Mouse (Mus musculus) heart, embryonic 14.5 days (tissue): Measurements from ENCODE around the gene Adamts2. TPM values are rescaled to one million over a fixed set of nuclear protein-coding genes. Genes with fewer than 3 reads are reported as not detected.
A peak's percentile ranks its signal among the peaks of the same experiment; 100 is the strongest.

Experiments
- ATAC-seq: fragments of 200-750 bp; cut with Nextera tagmentation; 2 replicates; pipeline ENCODE4 v1.8.0; 2017; ENCODE audit warnings: low read depth, moderate TSS enrichment; ENCODE audit not compliant: insufficient number of reproducible peaks, insufficient read depth, low FRiP score
- H3K27ac ChIP-seq, 2 experiments: fragments of 200-500 bp in 1 of 2; fragments of 300-500 bp in 1 of 2; sonication (generic) in 1 of 2; replicated peaks in 1 of 2; 2 replicates each; pipeline ENCODE4 v1.5.1; 2012 to 2014; ENCODE audit warnings: low read depth in 2 of 2, low read length in 2 of 2, control low read depth in 1 of 2, mild to moderate bottlenecking in 1 of 2, mixed read lengths in 1 of 2; ENCODE audit not compliant: control insufficient read depth in 1 of 2, insufficient read depth in 1 of 2
- H3K27me3 ChIP-seq: fragments of 300-500 bp; sonication (generic); 2 replicates; pipeline ENCODE4 v1.6.1; 2014; ENCODE audit warnings: mild to moderate bottlenecking, low read length, control low read depth; ENCODE audit not compliant: control insufficient read depth, insufficient read depth
- H3K36me3 ChIP-seq: fragments of 300-500 bp; sonication (generic); 2 replicates; pipeline ENCODE4 v1.6.1; 2014; ENCODE audit warnings: mild to moderate bottlenecking, control low read depth, low read length, mixed read lengths; ENCODE audit not compliant: control insufficient read depth, insufficient read depth
- H3K4me1 ChIP-seq, 2 experiments: fragments of 200-500 bp in 1 of 2; fragments of 300-500 bp in 1 of 2; sonication (generic) in 1 of 2; 2 replicates each; pipeline ENCODE4 v1.6.1; 2012 to 2014; ENCODE audit warnings: low read length in 2 of 2, control low read depth in 1 of 2, mixed read lengths in 1 of 2; ENCODE audit not compliant: control insufficient read depth in 2 of 2, insufficient read depth in 2 of 2
- H3K4me2 ChIP-seq: fragments of 300-500 bp; sonication (generic); 2 replicates; pipeline ENCODE4 v1.6.1; 2014; ENCODE audit warnings: mild to moderate bottlenecking, low read length
- H3K4me3 ChIP-seq, 2 experiments: fragments of 200-500 bp in 1 of 2; fragments of 300-500 bp in 1 of 2; sonication (generic) in 1 of 2; 2 replicates each; pipeline ENCODE4 v1.5.1; 2012 to 2014; ENCODE audit warnings: low read length in 2 of 2, mild to moderate bottlenecking in 2 of 2, control low read depth in 1 of 2, low read depth in 1 of 2, moderate library complexity in 1 of 2; ENCODE audit not compliant: control insufficient read depth in 1 of 2, insufficient read depth in 1 of 2
- H3K9ac ChIP-seq: fragments of 300-500 bp; sonication (generic); 2 replicates; pipeline ENCODE4 v1.6.1; 2014; ENCODE audit warnings: mild to moderate bottlenecking, low read length
- H3K9me3 ChIP-seq: fragments of 300-500 bp; sonication (generic); 2 replicates; pipeline ENCODE4 v1.6.1; 2016; ENCODE audit warnings: low read length, control low read depth; ENCODE audit not compliant: control insufficient read depth
- WGBS: fragments of 180-500 bp; shearing (Covaris S2); extraction: QIAGEN DNeasy Blood & Tissue Kit; methylation state at CpG from one replicate; pipeline ENCODE4 v1.1.7; 2014; 5-methylcytosine and 5-hydroxymethylcytosine counted together
- polyA plus RNA-seq: library from polyadenylated mRNA; unstranded; fragments of >200 nt; fragmentation: Nextera tagmentation; extraction: Ambion mirVana; gene quantifications from 2 replicates; pipeline ENCODE4 v1.2.1, GENCODE M21; 2014

The Adamts2 gene
- polyA plus RNA-seq = 6.6 and 8.0 TPM in 2 replicates

DNA sequence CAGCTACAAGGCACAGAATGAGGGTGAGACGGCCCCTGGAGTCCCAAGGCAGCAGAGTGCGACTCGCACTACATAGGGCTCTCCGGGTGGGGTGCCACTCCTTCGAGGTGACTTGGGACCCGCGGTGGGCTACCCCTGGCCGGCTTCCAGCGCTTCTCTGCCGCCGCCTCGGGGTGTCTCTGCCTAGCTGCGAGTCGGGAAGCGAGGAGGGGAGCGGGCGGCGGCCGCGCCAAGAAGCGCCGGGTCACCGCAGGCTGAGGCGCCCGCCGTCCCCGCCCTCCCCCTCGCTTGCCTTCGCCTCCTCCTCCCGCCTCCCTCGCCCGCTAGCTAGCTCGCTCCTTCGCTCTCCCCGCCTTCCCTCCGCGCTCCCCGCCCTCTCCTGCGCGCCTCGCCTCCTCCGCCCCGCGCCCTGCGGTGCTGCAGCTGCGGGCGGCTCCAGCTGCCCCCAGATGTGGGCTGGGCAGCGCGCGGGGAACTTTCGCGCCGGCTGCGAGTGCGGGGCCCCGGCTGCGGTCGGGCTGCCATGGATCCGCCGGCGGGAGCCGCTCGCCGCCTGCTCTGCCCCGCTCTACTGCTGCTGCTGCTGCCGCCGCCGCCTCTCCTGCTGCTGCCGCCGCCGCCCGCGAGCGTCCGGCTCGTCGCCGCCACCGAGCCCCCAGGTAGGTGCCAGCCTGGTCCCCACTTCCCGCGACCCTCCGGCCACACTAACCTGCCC lies at the start of gene Adamts2:
Gene Adamts2, plus strand, starts transcription at position 444 of the 715 bp plus-strand sequence.
- peak within 1 kb of the TSS; percentile 97 for H3K4me2 ChIP-seq
- H3K27ac ChIP-seq = 0 out of 4 replicates have a peak within 1 kb of the TSS, but pooled peaks of 1 of the 2 experiments have one; percentile 24
- H3K4me1 ChIP-seq = peaks cover 4 to 11% of the 10 kb centered on the region in 2 experiments; a peak in 3 of 4 replicates
- no peaks in the 10 kb centered on the region for H3K36me3 ChIP-seq
- WGBS = under 1% methylated on average over 71 of the region's 82 CpGs
- H3K4me3 ChIP-seq = peak within 1 kb of the TSS; percentile 47 to 74
- no peaks in the 10 kb centered on the region for H3K9me3 ChIP-seq
- ATAC-seq = peak; percentile 62; the same call in 1 of the 2 replicates
- H3K27me3 ChIP-seq = peaks cover 67% of the 10 kb centered on the region
- peak within 1 kb of the TSS; percentile 69 for H3K9ac ChIP-seq

DNA sequence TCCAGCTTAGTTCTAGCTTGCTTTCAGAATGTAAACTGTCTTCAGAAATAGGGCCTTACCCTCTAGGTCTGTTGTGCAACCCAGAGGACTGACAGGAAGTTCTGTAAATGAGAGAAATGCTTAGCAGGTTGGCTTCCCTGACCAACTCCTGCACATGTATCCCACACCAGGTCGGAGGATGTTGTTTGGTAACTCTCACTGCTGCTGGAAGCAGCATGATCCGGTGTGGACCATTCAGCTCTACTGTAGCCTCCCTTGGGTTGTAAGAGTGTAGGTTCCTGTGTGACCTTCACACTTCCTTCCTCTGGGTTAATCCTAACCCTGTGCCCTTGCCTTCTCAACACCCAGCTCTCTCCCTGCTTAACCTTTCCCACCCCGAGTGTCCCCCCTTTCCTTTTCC lies 44.8 kb upstream of the Adamts2 start:
- no peak overlapping the region for H3K27ac ChIP-seq
- ATAC-seq = no peak
- 86% methylated on average over 3 of the region's 3 CpGs for WGBS
- H3K9ac ChIP-seq = no peak overlapping the region
- no peaks in the 10 kb centered on the region for H3K4me1 ChIP-seq
- H3K4me2 ChIP-seq = no peak overlapping the region
- H3K9me3 ChIP-seq = peaks cover 7% of the 10 kb centered on the region
- H3K36me3 ChIP-seq = no peaks in the 10 kb centered on the region
- H3K4me3 ChIP-seq = no peak overlapping the region
- no peaks in the 10 kb centered on the region for H3K27me3 ChIP-seq

DNA sequence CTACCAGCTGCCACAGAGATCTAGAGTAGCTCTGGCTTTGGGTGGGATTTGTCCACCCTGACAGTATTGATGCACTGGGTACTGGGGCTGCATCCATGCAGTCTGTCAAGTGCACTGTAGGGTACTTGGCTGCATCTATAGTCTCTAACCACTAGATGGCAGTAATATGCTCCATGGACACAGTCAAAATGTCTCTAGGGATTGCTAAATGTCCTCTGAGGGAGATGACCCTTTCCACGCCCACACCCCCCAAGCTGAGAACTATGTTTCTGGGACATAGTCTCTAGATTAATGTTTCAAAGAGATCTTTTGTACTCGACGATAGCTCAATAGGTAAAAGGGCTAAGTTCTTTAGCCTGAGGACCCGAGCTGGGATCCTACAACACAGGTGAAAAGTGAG lies 42.8 kb upstream of the Adamts2 start:
- WGBS = 25% methylated on average over 4 of the region's 4 CpGs
- Histone ChIP-seq H3K27me3 (no peaks in the 10 kb centered on the region), H3K36me3 (no peaks in the 10 kb centered on the region), H3K4me3 (no peak overlapping the region), H3K27ac (no peak overlapping the region), H3K9ac (no peak overlapping the region), H3K4me2 (no peak overlapping the region), H3K4me1 (no peaks in the 10 kb centered on the region), H3K9me3 (peaks cover 7% of the 10 kb centered on the region)
- ATAC-seq = no peak

GRCm38 (mm10) chr11:50565466-50566211 lies 36.2 kb upstream of the Adamts2 start:
- Histone ChIP-seq H3K27ac (no peak overlapping the region), H3K9ac (no peak overlapping the region), H3K9me3 (no peaks in the 10 kb centered on the region), H3K36me3 (no peaks in the 10 kb centered on the region), H3K4me2 (no peak overlapping the region), H3K4me3 (no peak overlapping the region), H3K27me3 (no peaks in the 10 kb centered on the region), H3K4me1 (peaks cover 0 to 6% of the 10 kb centered on the region in 2 experiments; a peak in 1 of 4 replicates)
- ATAC-seq = no peak
- 67% methylated on average over 20 of the region's 20 CpGs for WGBS

DNA sequence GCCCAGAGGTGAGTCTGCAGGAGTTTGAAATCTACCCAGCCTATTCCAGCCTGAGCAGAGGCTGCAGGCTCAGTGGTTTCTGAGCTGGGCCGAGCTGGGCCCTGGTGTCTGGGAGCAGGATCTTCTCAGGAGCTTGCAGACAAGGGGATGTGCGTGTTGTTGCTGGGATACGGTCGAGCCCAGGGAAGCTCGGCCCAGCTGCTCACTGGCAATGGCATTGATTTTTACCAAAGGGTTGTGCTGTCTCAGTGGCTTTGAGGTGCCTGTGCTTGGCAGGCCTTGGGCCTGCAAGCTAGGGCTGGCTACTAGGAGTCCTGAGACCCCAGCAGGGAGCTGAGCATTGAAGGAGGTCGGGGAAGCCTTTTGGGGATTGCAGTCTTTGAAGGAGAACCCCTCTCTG lies 30.4 kb upstream of the Adamts2 start:
- no peak overlapping the region for H3K27ac ChIP-seq
- no peak overlapping the region for H3K4me2 ChIP-seq
- H3K27me3 ChIP-seq = no peaks in the 10 kb centered on the region
- no peak for ATAC-seq
- H3K4me3 ChIP-seq = no peak overlapping the region
- no peaks in the 10 kb centered on the region for H3K9me3 ChIP-seq
- H3K4me1 ChIP-seq = no peaks in the 10 kb centered on the region
- WGBS = 66% methylated on average over 6 of the region's 6 CpGs
- H3K36me3 ChIP-seq = no peaks in the 10 kb centered on the region
- H3K9ac ChIP-seq = no peak overlapping the region

DNA sequence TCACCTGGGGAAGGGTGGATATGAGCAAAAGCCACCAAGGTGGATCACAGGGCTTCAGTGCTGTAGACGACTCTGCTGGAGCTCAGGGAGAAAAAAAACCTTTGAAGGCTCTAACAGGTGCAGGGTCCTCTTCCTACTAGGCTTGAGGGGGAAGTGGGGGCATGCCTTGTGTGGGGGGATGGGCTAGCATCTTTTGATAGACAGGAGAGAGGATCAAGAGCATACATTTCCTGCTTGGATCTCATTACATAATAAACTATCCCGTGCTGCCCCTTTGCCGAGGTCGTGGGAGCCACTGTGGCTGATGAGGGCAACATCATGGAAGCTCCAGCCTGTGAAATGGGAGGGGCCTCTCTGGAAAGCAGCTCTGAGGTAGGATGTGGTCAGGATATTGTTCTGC lies 25.4 kb upstream of the Adamts2 start:
- Histone ChIP-seq H3K27ac (no peak overlapping the region), H3K9me3 (no peaks in the 10 kb centered on the region), H3K4me3 (no peak overlapping the region), H3K36me3 (no peaks in the 10 kb centered on the region), H3K9ac (no peak overlapping the region), H3K4me1 (no peaks in the 10 kb centered on the region), H3K4me2 (no peak overlapping the region), H3K27me3 (no peaks in the 10 kb centered on the region)
- no peak for ATAC-seq
- 67% methylated on average over 4 of the region's 4 CpGs for WGBS

DNA sequence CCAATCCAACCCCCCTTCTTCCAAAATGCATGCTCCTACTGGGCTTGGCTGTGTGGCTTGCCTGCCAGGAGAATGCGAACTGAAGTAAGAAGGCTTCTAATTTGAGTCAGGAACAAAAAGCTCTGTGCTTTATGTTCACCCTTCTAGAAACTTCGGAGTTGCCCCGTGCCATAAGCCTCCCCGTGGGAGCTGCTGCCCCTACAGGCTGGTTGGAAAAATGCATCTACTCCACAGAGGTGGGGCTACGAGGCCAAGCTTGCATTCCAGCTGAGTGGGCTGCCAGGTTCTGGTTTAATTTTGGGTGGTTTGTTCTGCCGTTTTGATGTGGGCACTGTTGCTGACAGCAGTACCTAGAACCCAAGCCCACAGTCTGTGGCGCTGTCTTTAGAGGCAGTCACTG lies 14.9 kb upstream of the Adamts2 start:
- ATAC-seq = no peak
- Histone ChIP-seq H3K27me3 (no peaks in the 10 kb centered on the region), H3K4me1 (no peaks in the 10 kb centered on the region), H3K36me3 (no peaks in the 10 kb centered on the region), H3K4me2 (no peak overlapping the region), H3K4me3 (no peak overlapping the region), H3K9me3 (peaks cover 4% of the 10 kb centered on the region; the same call in 1 of the 2 replicates), H3K27ac (no peak overlapping the region), H3K9ac (no peak overlapping the region)
- 47% methylated on average over 7 of the region's 7 CpGs for WGBS
